Mouse (Mus musculus) lung, postnatal 0 days (tissue): ENCODE results near the gene Phtf1. TPM values are rescaled to one million over a fixed set of nuclear protein-coding genes. Genes with fewer than 3 reads are reported as not detected.

Experiments used
- ATAC-seq: fragments of 200-750 bp; cut with Nextera tagmentation; 2 replicates; pipeline ENCODE4 v1.8.0; 2017; ENCODE audit warnings: moderate library complexity
- DNase-seq: peaks from one replicate; pipeline ENCODE4 v3.0.0-alpha.2; 2016; ENCODE audit warnings: low spot score
- H3K27ac ChIP-seq: fragments of 300-500 bp; sonication (generic); 2 replicates; pipeline ENCODE4 v1.5.1; 2014; ENCODE audit warnings: antibody characterized with exemption, mild to moderate bottlenecking, low read length, mixed read lengths
- H3K27me3 ChIP-seq: fragments of 300-500 bp; sonication (generic); replicated peaks from 2 replicates; pipeline ENCODE4 v1.6.1; 2014; ENCODE audit warnings: low read length, mixed read lengths; ENCODE audit not compliant: insufficient read depth
- H3K36me3 ChIP-seq: fragments of 300-500 bp; sonication (generic); 2 replicates; pipeline ENCODE4 v1.6.1; 2014; ENCODE audit warnings: low read length, mixed read lengths; ENCODE audit not compliant: insufficient read depth
- H3K4me1 ChIP-seq: fragments of 300-500 bp; sonication (generic); 2 replicates; pipeline ENCODE4 v1.6.1; 2014; ENCODE audit warnings: antibody characterized with exemption, low read depth, low read length, mixed read lengths; ENCODE audit not compliant: insufficient read depth
- H3K4me2 ChIP-seq: fragments of 300-500 bp; sonication (generic); replicated peaks from 2 replicates; pipeline ENCODE4 v1.6.1; 2014; ENCODE audit warnings: low read depth, mild to moderate bottlenecking, low read length, moderate library complexity, mixed read lengths
- H3K4me3 ChIP-seq: fragments of 300-500 bp; sonication (generic); 2 replicates; pipeline ENCODE4 v1.5.1; 2014; ENCODE audit warnings: low read depth, low read length
- H3K9ac ChIP-seq: fragments of 300-500 bp; sonication (generic); replicated peaks from 2 replicates; pipeline ENCODE4 v1.6.1; 2014; ENCODE audit warnings: low read depth, mild to moderate bottlenecking
- H3K9me3 ChIP-seq: fragments of 300-500 bp; sonication (generic); 2 replicates; pipeline ENCODE4 v1.6.1; 2016; ENCODE audit warnings: low read length, mixed read lengths
- CTCF ChIP-seq: IDR thresholded peaks from 2 replicates; pipeline ENCODE4 v1.5.1; 2016; ENCODE audit warnings: antibody characterized with exemption, mild to moderate bottlenecking
- EP300 ChIP-seq: IDR thresholded peaks from 2 replicates; pipeline ENCODE4 v1.6.1; 2016; ENCODE audit warnings: antibody characterized with exemption, mild to moderate bottlenecking, control low read depth
- WGBS: fragments of 180-500 bp; shearing (Covaris S2); extraction: QIAGEN DNeasy Blood & Tissue Kit; methylation state at CpG from one replicate; pipeline ENCODE4 v1.1.7; 2014; 5-methylcytosine and 5-hydroxymethylcytosine counted together
- polyA plus RNA-seq: library from polyadenylated mRNA; unstranded; fragments of >200 nt; fragmentation: Nextera tagmentation; extraction: Ambion mirVana; gene quantifications from 2 replicates; pipeline ENCODE4 v1.2.1, GENCODE M21; 2015

Phtf1 gene
- polyA plus RNA-seq = 14.5 and 18.2 TPM in 2 replicates

- TF ChIP-seq CTCF (no peak; the same call in none of the 2 replicates), EP300 (no peak)
- WGBS = under 1% methylated on average over 59 of the region's 70 CpGs
- peak; percentile 98 for ATAC-seq
- no peaks in the 10 kb centered on the region for H3K4me1 ChIP-seq
- DNase-seq = peak; percentile 94
- peak within 1 kb of the TSS; percentile 94 for H3K27ac ChIP-seq
- peak within 1 kb of the TSS; percentile 79 for H3K9ac ChIP-seq
- no peaks in the 10 kb centered on the region for H3K27me3 ChIP-seq
- H3K4me3 ChIP-seq = peak within 1 kb of the TSS; percentile 82
- H3K4me2 ChIP-seq = peak within 1 kb of the TSS; percentile 92
- H3K9me3 ChIP-seq = no peaks in the 10 kb centered on the region
- H3K36me3 ChIP-seq = 0 out of 2 replicates have a peak, but pooled peaks cover 5% of the 10 kb centered on the region
Measured at GRCm38 (mm10) chr3:103967861-103968691, at the start of gene Phtf1. TSS of gene Phtf1 (plus strand) at chr3:103968110.

GRCm38 (mm10) chr3:103920094-103920493, 47.8 kb upstream of the Phtf1 start:
- TF ChIP-seq EP300 (no peak), CTCF (no peak)
- H3K36me3 ChIP-seq = no peaks in the 10 kb centered on the region
- H3K27ac ChIP-seq = no peak overlapping the region
- no peaks in the 10 kb centered on the region for H3K9me3 ChIP-seq
- 97% methylated on average over 1 of the region's 1 CpGs for WGBS
- no peaks in the 10 kb centered on the region for H3K27me3 ChIP-seq
- ATAC-seq (no peak), DNase-seq (no peak)
- H3K4me3 ChIP-seq = no peak overlapping the region
- no peak overlapping the region for H3K9ac ChIP-seq
- no peak overlapping the region for H3K4me2 ChIP-seq
- H3K4me1 ChIP-seq = peaks cover 5% of the 10 kb centered on the region; the same call in 1 of the 2 replicates

- Histone ChIP-seq H3K9ac (no peak overlapping the region), H3K27ac (no peak overlapping the region), H3K4me3 (no peak overlapping the region), H3K4me2 (no peak overlapping the region), H3K4me1 (no peaks in the 10 kb centered on the region; the same call in 1 of the 2 replicates), H3K36me3 (no peaks in the 10 kb centered on the region), H3K9me3 (no peaks in the 10 kb centered on the region), H3K27me3 (no peaks in the 10 kb centered on the region)
- DNase-seq (no peak), ATAC-seq (no peak)
- no peak for TF ChIP-seq CTCF
- no peak for TF ChIP-seq EP300
- WGBS = 53% methylated on average over 3 of the region's 3 CpGs
Measured at GRCm38 (mm10) chr3:103925302-103925701, 42.6 kb upstream of the Phtf1 start.

- no peak overlapping the region for H3K4me2 ChIP-seq
- no peaks in the 10 kb centered on the region for H3K9me3 ChIP-seq
- ATAC-seq = no peak
- no peak overlapping the region for H3K27ac ChIP-seq
- TF ChIP-seq CTCF = no peak
- no peak for TF ChIP-seq EP300
- no peak overlapping the region for H3K9ac ChIP-seq
- WGBS = 50% methylated on average over 6 of the region's 6 CpGs
- DNase-seq = no peak
- H3K4me3 ChIP-seq = no peak overlapping the region
- H3K27me3 ChIP-seq = no peaks in the 10 kb centered on the region
- no peaks in the 10 kb centered on the region for H3K36me3 ChIP-seq
- no peaks in the 10 kb centered on the region; the same call in 1 of the 2 replicates for H3K4me1 ChIP-seq
Measured at GRCm38 (mm10) chr3:103927511-103927910, 40.4 kb upstream of the Phtf1 start.

GRCm38 (mm10) chr3:103944794-103945562, 22.9 kb upstream of the Phtf1 start:
- Histone ChIP-seq H3K9me3 (no peaks in the 10 kb centered on the region), H3K36me3 (no peaks in the 10 kb centered on the region), H3K4me2 (no peak overlapping the region), H3K27ac (no peak overlapping the region), H3K4me1 (no peaks in the 10 kb centered on the region), H3K9ac (no peak overlapping the region), H3K4me3 (no peak overlapping the region), H3K27me3 (no peaks in the 10 kb centered on the region)
- ATAC-seq (no peak), DNase-seq (no peak)
- WGBS = 57% methylated on average over 1 of the region's 1 CpGs
- TF ChIP-seq CTCF (no peak), EP300 (no peak)

GRCm38 (mm10) chr3:103948666-103949065, 19.2 kb upstream of the Phtf1 start:
- H3K9me3 ChIP-seq = no peaks in the 10 kb centered on the region
- no peak for DNase-seq
- no peak overlapping the region for H3K9ac ChIP-seq
- H3K27me3 ChIP-seq = no peaks in the 10 kb centered on the region
- no peak overlapping the region for H3K4me3 ChIP-seq
- no peaks in the 10 kb centered on the region for H3K36me3 ChIP-seq
- no peak overlapping the region for H3K4me2 ChIP-seq
- ATAC-seq = no peak
- no peak overlapping the region for H3K27ac ChIP-seq
- TF ChIP-seq CTCF = no peak
- TF ChIP-seq EP300 = no peak
- no peaks in the 10 kb centered on the region for H3K4me1 ChIP-seq
- WGBS = 78% methylated on average over 7 of the region's 7 CpGs
